Mouse (Mus musculus): ENCODE measurements around the gene Rnf166. TPM values are rescaled to one million over a fixed set of nuclear protein-coding genes. Genes with fewer than 3 reads are reported as not detected.

Rnf166 gene
- total and polyA plus RNA-seq, 3 experiments: 7.7 to 13.0 (median 8.5) TPM

DNA sequence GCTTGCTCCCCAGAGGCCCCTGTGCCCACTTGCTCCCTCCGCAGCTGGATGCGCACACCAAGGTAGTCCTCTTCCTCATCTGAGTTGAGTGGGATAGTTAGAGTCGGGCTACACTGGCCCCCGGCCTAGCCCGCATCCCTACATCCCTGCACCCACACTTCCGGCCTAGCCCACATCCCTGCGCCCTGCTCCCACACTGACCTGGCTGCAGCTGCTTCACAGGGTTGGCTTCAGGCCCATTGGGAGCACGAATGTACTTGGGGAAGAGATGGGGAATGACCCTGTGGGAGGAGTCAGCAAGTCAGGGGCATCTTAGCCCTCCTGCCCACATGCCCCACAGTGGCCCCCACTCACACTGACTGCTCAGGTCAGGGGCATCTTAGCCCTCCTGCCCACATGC lies 6.6 kb upstream of the Rnf166 start:
- H3K9me3 ChIP-seq (replicated peaks; ENCODE audit: low read length): peaks cover 12% of the 10 kb centered on the region
- H3K27me3 ChIP-seq (replicated peaks): no peaks in the 10 kb centered on the region
- dilution Hi-C loops (cut with MboI; ENCODE audit: extremely low pct_ligation_motif_present, extremely low pct_unique_long_range_greater_than_20kb, low sequenced_read_pairs) (no loop called here), in situ Hi-C loops (cut with MboI; ENCODE audit: low pct_ligation_motif_present, low pct_unique_long_range_greater_than_20kb, low sequenced_read_pairs) (no loop called here)
- H3K79me2 ChIP-seq (replicated peaks; ENCODE audit: control insufficient read depth, extremely low read depth, insufficient read depth, poor library complexity, severe bottlenecking): no peaks in the 10 kb centered on the region
- no peak overlapping the region for H3K4me3 ChIP-seq (replicated peaks in 1 of 3; ENCODE audit: low read depth in 2 of 3, low read length in 2 of 3, poor library complexity in 1 of 3)
- no peak for DNase-seq (ENCODE audit: extremely low read depth)
- no peak overlapping the region for H3K27ac ChIP-seq (ENCODE audit: insufficient read depth, low read depth)
- H3K36me3 ChIP-seq (replicated peaks in 1 of 2; ENCODE audit: control insufficient read depth in 1 of 2, insufficient read depth in 1 of 2, low read length in 1 of 2): peaks cover 96 to 98% of the 10 kb centered on the region in 2 experiments
- no peak overlapping the region for H3K4me2 ChIP-seq (ENCODE audit: insufficient read depth, low read depth, poor library complexity, severe bottlenecking)
- H3K4me1 ChIP-seq (ENCODE audit: control insufficient read depth in 1 of 2, insufficient read depth in 2 of 2): peaks cover 0 to 4% of the 10 kb centered on the region in 2 experiments; a peak in 2 of 4 replicates
- TF ChIP-seq ZC3H11A (IDR thresholded peaks at IDR 0.05; ENCODE audit: low read depth, low read length) (no peak), USF1 (IDR thresholded peaks at IDR 0.05; ENCODE audit: low read depth, low read length) (no peak), JUND (conservative IDR thresholded peaks at IDR 0.05; ENCODE audit: low read depth, low read length) (no peak), JUN (IDR thresholded peaks at IDR 0.05; ENCODE audit: insufficient read depth, low read depth, low read length) (no peak), PAX5 (IDR thresholded peaks at IDR 0.05; ENCODE audit: low read length) (no peak), ZNF384 (IDR thresholded peaks at IDR 0.05; ENCODE audit: low read depth, low read length) (no peak), MAX (IDR thresholded peaks at IDR 0.05; ENCODE audit: low read length) (no peak), NELFE (IDR thresholded peaks at IDR 0.05; ENCODE audit: low read depth, low read length) (no peak), UBTF (IDR thresholded peaks at IDR 0.05; ENCODE audit: low read depth, low read length) (no peak), MAZ (IDR thresholded peaks at IDR 0.05; ENCODE audit: low read depth, low read length) (no peak), KAT2A (IDR thresholded peaks at IDR 0.05; ENCODE audit: insufficient replicate concordance, low read length) (no peak), MYC (IDR thresholded peaks at IDR 0.05; ENCODE audit: low read depth, low read length) (no peak), USF2 (conservative IDR thresholded peaks at IDR 0.05; ENCODE audit: low read depth, low read length) (no peak)
- H3K9ac ChIP-seq (ENCODE audit: insufficient read depth, low read depth): no peak overlapping the region

- Histone ChIP-seq H3K27me3 (replicated peaks) (no peaks in the 10 kb centered on the region), H3K9me3 (replicated peaks; ENCODE audit: low read length) (no peaks in the 10 kb centered on the region), H3K27ac (ENCODE audit: insufficient read depth, low read depth) (no peak overlapping the region), H3K4me1 (ENCODE audit: control insufficient read depth in 1 of 2, insufficient read depth in 2 of 2) (peaks cover 15 to 37% of the 10 kb centered on the region in 2 experiments), H3K79me2 (replicated peaks; ENCODE audit: control insufficient read depth, extremely low read depth, insufficient read depth, poor library complexity, severe bottlenecking) (peaks cover 17% of the 10 kb centered on the region), H3K36me3 (replicated peaks in 1 of 2; ENCODE audit: control insufficient read depth in 1 of 2, insufficient read depth in 1 of 2, low read length in 1 of 2) (peaks cover 28 to 67% of the 10 kb centered on the region in 2 experiments), H3K9ac (ENCODE audit: insufficient read depth, low read depth) (peak overlapping the region; percentile 86), H3K4me3 (replicated peaks in 1 of 3; ENCODE audit: low read depth in 2 of 3, low read length in 2 of 3, poor library complexity in 1 of 3) (peak overlapping the region; percentile 75 to 99 (median 94)), H3K4me2 (ENCODE audit: insufficient read depth, low read depth, poor library complexity, severe bottlenecking) (peak overlapping the region; percentile 74)
- dilution Hi-C loops (cut with MboI; ENCODE audit: extremely low pct_ligation_motif_present, extremely low pct_unique_long_range_greater_than_20kb, low sequenced_read_pairs): no loop called here
- in situ Hi-C loops (cut with MboI; ENCODE audit: low pct_ligation_motif_present, low pct_unique_long_range_greater_than_20kb, low sequenced_read_pairs): no loop called here
- DNase-seq (ENCODE audit: extremely low read depth): peak; percentile 21
- no peak for TF ChIP-seq JUND (conservative IDR thresholded peaks at IDR 0.05; ENCODE audit: low read depth, low read length)
- TF ChIP-seq ZNF384 (IDR thresholded peaks at IDR 0.05; ENCODE audit: low read depth, low read length): no peak
- TF ChIP-seq POLR2AphosphoS2 (IDR thresholded peaks at IDR 0.05; ENCODE audit: low read depth, low read length): no peak
These were observed 808 bp downstream of the Rnf166 start for GRCm38 (mm10) chr8:122474951-122475560.

All from CH12.LX (cell line).